Mouse (Mus musculus) monocyte, adult 5-6 weeks (primary cell): ENCODE data around the gene Utf1. TPM values are rescaled to one million over a fixed set of nuclear protein-coding genes. Genes with fewer than 3 reads are reported as not detected.

Experiments
- ATAC-seq: fragments of 153-309, 156-312 bp; replicated peaks from 2 replicates; pipeline ENCODE4 v1.8.0; 2017; ENCODE audit warnings: mild to moderate bottlenecking; ENCODE audit not compliant: low TSS enrichment, insufficient number of reproducible peaks, severe bottlenecking, poor library complexity, low FRiP score
- total RNA-seq: library from RNA; stranded (forward); fragments of 200-1000, 200-491, 200-594 nt; gene quantifications from 3 replicates; pipeline ENCODE4 v1.2.3, GENCODE M21; 2017

Utf1 gene
- not detected in 3 replicates for total RNA-seq

- ATAC-seq = peak; percentile 8; the same call in 1 of the 2 replicates
Measured at GRCm38 (mm10) chr7:139943674-139944281, at the start of gene Utf1. Utf1 (plus strand) TSS chr7:139943789.

GRCm38 (mm10) chr7:139894655-139895557 lies 48.7 kb upstream of the Utf1 start, which contains the start of gene Kndc1:
Kndc1 (plus strand) TSS chr7:139894696.
- ATAC-seq = no peak

- no peak for ATAC-seq
Measured at GRCm38 (mm10) chr7:139896271-139896670, 47.3 kb upstream of the Utf1 start.

- ATAC-seq = no peak
Measured at GRCm38 (mm10) chr7:139896796-139897195, 46.8 kb upstream of the Utf1 start.

GRCm38 (mm10) chr7:139898606-139899005 lies 45.0 kb upstream of the Utf1 start:
- no peak for ATAC-seq

- ATAC-seq = no peak
Measured at GRCm38 (mm10) chr7:139899505-139899904, 44.1 kb upstream of the Utf1 start.

GRCm38 (mm10) chr7:139900456-139900855 lies 43.1 kb upstream of the Utf1 start:
- no peak for ATAC-seq

- ATAC-seq = no peak
Measured at GRCm38 (mm10) chr7:139900896-139901295, 42.7 kb upstream of the Utf1 start.

- ATAC-seq = no peak
Measured at GRCm38 (mm10) chr7:139901981-139902380, 41.6 kb upstream of the Utf1 start.

- no peak for ATAC-seq
Measured at GRCm38 (mm10) chr7:139905261-139905660, 38.3 kb upstream of the Utf1 start.

GRCm38 (mm10) chr7:139905661-139906060 lies 37.9 kb upstream of the Utf1 start:
- no peak for ATAC-seq

- no peak for ATAC-seq
Measured at GRCm38 (mm10) chr7:139908176-139908575, 35.4 kb upstream of the Utf1 start.

GRCm38 (mm10) chr7:139909469-139909868 lies 34.1 kb upstream of the Utf1 start:
- no peak for ATAC-seq

- no peak for ATAC-seq
Measured at GRCm38 (mm10) chr7:139910204-139910835, 33.3 kb upstream of the Utf1 start.

GRCm38 (mm10) chr7:139914141-139915047 lies 29.2 kb upstream of the Utf1 start:
- no peak for ATAC-seq

- ATAC-seq = no peak
Measured at GRCm38 (mm10) chr7:139915646-139916257, 27.8 kb upstream of the Utf1 start.

GRCm38 (mm10) chr7:139916345-139916744 lies 27.2 kb upstream of the Utf1 start:
- no peak for ATAC-seq

- ATAC-seq = no peak
Measured at GRCm38 (mm10) chr7:139918262-139918661, 25.3 kb upstream of the Utf1 start.
